Mouse (Mus musculus): Measurements from ENCODE around the gene Gm12248.

Gene Gm12248

DNA sequence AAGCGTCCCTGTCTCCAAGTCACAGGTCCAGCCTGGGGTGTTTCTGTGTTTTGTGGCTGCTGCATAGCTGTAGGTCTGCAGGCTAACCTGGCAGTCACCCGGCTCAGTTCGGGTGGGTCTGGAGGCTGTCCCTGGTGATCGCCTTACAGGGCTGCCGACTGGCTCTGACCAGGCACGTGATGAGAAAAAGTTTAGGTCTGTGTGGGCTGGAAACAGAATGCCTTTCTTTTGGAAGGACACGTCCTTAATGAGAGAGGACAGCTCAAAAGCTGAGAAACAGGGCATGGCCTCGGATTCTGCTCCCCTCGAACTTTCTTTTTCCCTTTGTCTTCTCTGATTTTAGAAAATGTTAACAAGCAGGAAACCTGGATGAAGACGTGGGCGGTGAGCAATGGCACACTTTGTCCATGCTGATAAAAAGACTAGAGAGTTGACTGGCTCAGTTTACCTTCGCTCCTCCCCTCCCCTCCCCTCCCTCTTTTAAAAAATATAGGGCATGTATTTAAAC is at the start of gene Gm12248:
Gene Gm12248 (minus strand): TSS at position 114 of the 508 bp plus-strand sequence.
- DNase-seq = no peak

- no peak for DNase-seq
These were observed 46.5 kb upstream of the Gm12248 start for GRCm38 (mm10) chr11:58139466-58139865.

GRCm38 (mm10) chr11:58138821-58139220 is 45.9 kb upstream of the Gm12248 start:
- no peak for DNase-seq

DNA sequence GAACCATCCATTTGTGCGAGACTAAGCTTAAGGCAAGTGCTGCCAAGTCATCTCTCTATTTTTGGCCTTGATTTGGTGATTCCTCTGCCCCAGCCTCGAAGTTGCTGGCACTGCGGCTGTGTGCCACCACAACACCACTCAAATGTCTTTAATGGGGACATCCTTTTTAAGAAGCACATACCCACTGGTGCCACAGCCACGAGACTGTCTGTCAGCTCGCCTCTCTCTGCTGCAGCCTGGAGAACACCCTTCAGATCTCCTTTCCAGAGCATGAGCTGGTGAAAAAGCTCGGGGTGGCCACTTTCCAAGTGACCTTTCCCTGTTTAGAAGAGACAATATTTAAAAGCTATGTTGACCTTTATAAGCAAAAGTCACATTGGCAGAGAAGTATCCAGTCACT is 43.7 kb upstream of the Gm12248 start:
- no peak for DNase-seq

GRCm38 (mm10) chr11:58135296-58135695 is 42.4 kb upstream of the Gm12248 start:
- no peak for DNase-seq

- no peak for DNase-seq
These were observed 41.9 kb upstream of the Gm12248 start for GRCm38 (mm10) chr11:58134869-58135268.

- DNase-seq = no peak
These were observed 39.1 kb upstream of the Gm12248 start for GRCm38 (mm10) chr11:58132026-58132425.

DNA sequence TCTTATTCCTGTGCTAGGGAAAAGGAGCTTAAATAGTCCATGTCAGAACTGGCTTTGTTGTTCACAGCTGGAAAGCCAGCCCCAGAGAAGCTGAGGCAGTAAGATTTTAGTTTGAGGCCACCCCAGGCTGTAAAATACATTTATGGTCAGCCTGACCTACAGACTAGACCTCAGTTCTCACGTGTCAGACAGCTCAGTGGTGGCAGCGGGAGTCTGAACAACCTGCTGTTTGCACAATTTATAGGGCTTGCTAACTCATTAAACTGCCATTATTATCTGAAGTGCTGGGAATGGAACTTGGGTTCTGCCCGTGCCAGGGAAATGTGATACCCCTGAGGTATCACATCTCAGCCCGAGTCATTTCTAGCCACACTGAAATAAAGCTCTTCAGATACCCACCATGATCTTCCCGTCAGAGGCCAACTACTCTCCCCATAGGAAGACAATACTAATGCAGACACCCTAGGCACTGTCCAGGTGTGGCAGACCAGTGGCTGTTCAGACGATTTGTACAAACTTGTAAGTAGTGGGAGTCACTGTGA is 36.4 kb upstream of the Gm12248 start:
- DNase-seq = no peak

- DNase-seq = no peak
These were observed 34.6 kb upstream of the Gm12248 start for GRCm38 (mm10) chr11:58127544-58127943.

DNA sequence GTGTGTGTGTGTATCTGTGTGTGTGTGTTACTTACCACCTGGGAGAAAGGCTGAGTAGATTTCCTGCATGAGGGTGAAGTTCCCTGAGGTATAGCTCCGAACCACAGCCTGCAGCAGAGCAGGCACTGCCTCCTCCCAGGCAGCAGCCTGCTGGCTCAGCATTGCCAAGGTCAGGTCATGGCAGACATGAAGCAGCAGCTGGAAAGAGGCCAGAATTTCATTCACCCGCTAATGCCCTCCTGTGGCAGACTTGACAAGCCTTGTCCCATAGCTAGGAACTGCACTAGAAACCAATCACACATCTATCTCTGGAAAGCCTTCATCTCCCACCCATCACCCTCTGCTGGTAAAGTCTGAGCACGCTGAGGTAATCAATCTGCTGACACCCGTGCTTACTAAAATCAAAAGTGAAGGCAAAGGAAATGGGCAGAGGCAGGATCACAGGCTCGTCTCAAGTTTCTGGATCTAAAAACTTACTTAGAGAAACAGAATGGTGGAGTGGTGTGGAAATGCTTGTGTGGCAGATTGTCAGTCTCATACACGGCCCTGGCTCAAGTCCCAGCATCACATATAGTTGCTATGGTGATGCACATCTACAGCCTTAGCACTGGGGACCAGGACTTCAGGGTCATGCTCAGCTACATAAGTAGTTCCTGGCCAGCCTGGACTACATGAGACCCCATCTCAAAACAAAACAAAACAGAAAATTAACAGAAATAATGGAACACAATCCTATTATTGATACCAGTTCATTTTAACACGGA is 33.6 kb upstream of the Gm12248 start:
- DNase-seq = peak; percentile 91

DNA sequence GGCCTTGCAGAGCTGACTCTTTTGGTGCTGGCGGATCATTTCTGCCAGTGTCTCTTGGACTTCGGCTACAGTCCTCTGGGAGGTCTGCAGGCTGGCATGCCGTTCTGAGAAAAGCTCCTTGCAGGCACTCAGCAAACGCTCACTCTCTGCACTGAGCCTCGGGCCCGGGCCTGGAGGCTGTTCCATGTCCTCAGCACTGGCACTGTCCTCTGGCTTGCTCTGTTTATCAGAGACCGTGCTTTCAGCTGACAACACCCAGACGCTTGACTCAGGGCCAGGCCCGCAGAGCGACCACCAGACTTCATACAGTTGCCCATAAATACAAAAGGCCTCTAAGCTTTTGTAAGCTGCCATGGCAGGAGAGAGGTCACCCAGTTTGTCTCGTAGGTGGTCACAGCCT is 32.1 kb upstream of the Gm12248 start:
- no peak for DNase-seq

- DNase-seq = no peak
These were observed 30.8 kb upstream of the Gm12248 start for GRCm38 (mm10) chr11:58123711-58124110.

DNA sequence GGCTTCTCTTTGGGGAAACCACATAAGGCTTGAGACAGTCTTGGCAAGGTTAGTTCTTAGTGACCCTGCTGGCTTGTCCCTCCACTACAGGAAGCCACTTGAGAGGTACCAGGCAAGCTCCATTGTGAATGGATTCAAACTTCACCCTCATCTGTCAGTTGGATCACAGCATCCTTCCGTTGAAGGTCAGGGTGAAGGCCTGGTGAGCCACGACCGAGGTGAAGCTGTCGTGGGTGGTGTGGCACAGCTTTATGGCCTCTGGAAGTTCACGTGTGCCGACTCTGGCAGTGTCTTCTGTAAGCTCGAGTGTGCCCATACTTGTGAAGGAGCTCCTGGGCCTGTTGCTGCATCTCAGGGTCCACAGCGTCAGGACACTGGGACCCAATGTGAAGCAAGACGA is 28.4 kb upstream of the Gm12248 start:
- DNase-seq = no peak

DNA sequence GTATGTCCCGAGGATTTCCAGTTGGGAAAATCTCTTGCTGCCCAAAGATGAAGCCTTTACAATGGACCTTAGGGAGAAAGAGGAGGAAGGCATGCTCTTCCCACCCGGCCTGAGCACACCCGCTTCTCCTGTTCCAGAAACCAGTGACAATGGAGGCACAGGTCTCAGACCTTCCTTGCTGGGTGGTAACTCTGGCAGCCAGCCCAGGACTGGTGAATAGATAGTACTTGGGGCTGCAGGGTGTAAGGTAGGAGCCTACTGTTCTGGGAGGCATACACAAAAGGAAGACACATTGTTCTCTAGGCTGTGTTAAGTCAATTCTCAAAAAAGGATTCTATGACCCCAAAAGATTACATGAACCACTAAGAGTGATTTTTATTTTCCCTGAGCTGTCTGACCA is 27.7 kb upstream of the Gm12248 start:
- DNase-seq = no peak

GRCm38 (mm10) chr11:58117044-58117652 is 24.2 kb upstream of the Gm12248 start:
- no peak for DNase-seq

- DNase-seq = no peak
These were observed 23.6 kb upstream of the Gm12248 start for GRCm38 (mm10) chr11:58116560-58116959.

- DNase-seq = no peak
These were observed 14.9 kb upstream of the Gm12248 start for GRCm38 (mm10) chr11:58107664-58108337.

- DNase-seq = no peak
These were observed 14.1 kb upstream of the Gm12248 start for GRCm38 (mm10) chr11:58107009-58107408.

DNA sequence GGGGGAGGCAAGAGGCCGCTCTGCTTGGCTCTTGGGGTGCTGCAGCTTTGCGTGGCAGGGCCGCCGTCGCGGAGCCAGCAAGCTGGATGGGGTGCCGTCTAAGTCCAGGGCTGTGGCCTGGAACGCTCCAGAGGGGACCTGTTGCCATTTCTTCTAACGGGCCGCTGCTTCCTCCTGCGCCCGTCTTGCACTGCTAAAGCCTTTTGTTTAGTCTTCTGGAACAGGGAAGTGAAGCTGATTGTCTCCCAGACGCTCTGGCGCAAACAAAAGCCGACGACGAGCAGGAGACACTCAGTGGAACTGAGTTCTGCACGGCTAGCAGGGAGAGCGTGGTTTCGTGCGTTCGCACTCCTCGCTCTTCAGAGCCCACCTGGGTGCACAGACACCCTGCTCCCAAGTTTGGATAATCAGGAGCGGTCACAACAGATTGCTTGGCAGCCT is 11.4 kb upstream of the Gm12248 start:
- no peak for DNase-seq

GRCm38 (mm10) chr11:58103697-58104306 is 10.9 kb upstream of the Gm12248 start, which contains the start of gene Cnot8:
Gene Cnot8, plus strand, starts transcription at chr11:58104153.
- DNase-seq = peak; percentile 99

DNA sequence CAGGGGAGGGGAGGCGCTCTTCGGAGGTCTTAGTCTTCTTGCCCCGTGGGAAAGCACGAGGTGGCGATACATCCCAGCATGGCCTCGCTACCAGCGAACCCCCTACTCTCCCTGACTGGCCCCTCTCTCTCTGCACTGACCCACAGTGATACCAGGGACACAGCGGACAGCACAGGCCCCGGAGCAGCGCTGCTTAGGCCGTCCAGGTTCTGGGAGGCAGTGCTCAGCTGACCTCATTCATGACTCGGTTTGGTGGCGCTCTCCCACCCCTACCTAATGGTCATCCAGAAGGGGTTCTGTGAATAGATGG is 10.4 kb upstream of the Gm12248 start:
- no peak for DNase-seq

DNA sequence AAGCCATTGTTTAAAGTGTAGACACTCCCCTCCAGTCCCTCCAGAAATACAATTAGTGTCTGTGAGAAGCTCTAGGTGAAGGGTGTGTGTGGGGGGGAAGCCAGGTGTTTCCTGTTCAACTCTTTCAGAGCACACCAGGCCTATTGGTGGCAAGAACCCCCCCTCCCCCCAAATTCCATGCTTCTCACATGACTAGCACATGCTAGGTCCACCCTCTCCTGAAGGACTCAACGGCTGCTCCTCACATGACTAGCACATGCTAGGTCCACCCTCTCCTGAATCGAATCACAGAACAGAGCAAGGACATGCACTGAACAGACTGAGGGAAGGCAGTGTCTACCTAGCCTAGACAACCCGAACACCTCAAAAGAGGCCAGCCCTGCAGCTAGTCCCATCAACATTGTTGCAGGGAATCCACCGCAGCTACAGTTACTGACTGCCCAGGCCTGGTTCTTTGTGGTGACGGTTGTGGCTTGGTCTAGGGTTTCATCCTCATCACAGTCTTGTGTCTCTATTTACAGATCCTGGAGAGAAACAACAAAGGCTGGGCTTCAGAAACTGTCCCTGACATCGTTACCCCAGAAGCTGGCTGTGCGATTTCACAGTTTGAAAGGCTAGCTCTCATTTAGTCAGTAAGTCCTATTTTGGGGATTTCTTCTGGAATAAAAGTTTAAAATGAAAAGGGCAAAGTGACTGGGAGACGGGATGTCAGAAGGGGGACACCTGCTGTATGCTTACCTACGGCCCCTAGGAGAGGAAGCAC is 9.8 kb upstream of the Gm12248 start:
- no peak for DNase-seq

Data from kidney, adult 9 months (tissue).